Mouse (Mus musculus) limb, embryonic 13.5 days (tissue): ENCODE measurements around the gene Slc6a2. TPM values are rescaled to one million over a fixed set of nuclear protein-coding genes. Genes with fewer than 3 reads are reported as not detected.

ENCODE experiments used
- ATAC-seq: fragments of 200-750 bp; cut with Nextera tagmentation; 2 replicates; pipeline ENCODE4 v1.8.0; 2017; ENCODE audit warnings: low read depth, moderate number of reproducible peaks, moderate TSS enrichment; ENCODE audit not compliant: low FRiP score
- H3K27ac ChIP-seq: fragments of 300-500 bp; sonication (generic); 2 replicates; pipeline ENCODE4 v1.5.1; 2015; ENCODE audit warnings: inconsistent platforms, mild to moderate bottlenecking, moderate library complexity
- H3K27me3 ChIP-seq: fragments of 300-500 bp; sonication (generic); 2 replicates; pipeline ENCODE4 v1.6.1; 2015; ENCODE audit warnings: mild to moderate bottlenecking, inconsistent platforms
- H3K36me3 ChIP-seq: fragments of 300-500 bp; sonication (generic); 2 replicates; pipeline ENCODE4 v1.6.1; 2015; ENCODE audit warnings: inconsistent platforms, mild to moderate bottlenecking, moderate library complexity
- H3K4me1 ChIP-seq: fragments of 300-500 bp; sonication (generic); 2 replicates; pipeline ENCODE4 v1.6.1; 2015; ENCODE audit warnings: inconsistent platforms
- H3K4me2 ChIP-seq: fragments of 300-500 bp; sonication (generic); replicated peaks from 2 replicates; pipeline ENCODE4 v1.6.1; 2015; ENCODE audit warnings: inconsistent platforms, mild to moderate bottlenecking, moderate library complexity
- H3K4me3 ChIP-seq: fragments of 300-500 bp; sonication (generic); 2 replicates; pipeline ENCODE4 v1.5.1; 2015; ENCODE audit warnings: moderate library complexity, mild to moderate bottlenecking, inconsistent platforms
- H3K9ac ChIP-seq: fragments of 300-500 bp; sonication (generic); 2 replicates; pipeline ENCODE4 v1.6.1; 2015; ENCODE audit warnings: mild to moderate bottlenecking, inconsistent platforms
- H3K9me3 ChIP-seq: fragments of 300-500 bp; sonication (generic); 2 replicates; pipeline ENCODE4 v1.6.1; 2016; ENCODE audit warnings: inconsistent platforms
- WGBS: fragments of 180-500 bp; shearing (Covaris S2); methylation state at CpG from one replicate; pipeline ENCODE4 v1.1.7; 2015; 5-methylcytosine and 5-hydroxymethylcytosine counted together
- polyA plus RNA-seq: library from polyadenylated mRNA; unstranded; fragments of >200 nt; fragmentation: Nextera tagmentation; extraction: Ambion mirVana; gene quantifications from 2 replicates; pipeline ENCODE4 v1.2.1, GENCODE M21; 2015

Gene Slc6a2
- polyA plus RNA-seq, 1 experiment from 2014 or later, result 0.03 TPM

DNA sequence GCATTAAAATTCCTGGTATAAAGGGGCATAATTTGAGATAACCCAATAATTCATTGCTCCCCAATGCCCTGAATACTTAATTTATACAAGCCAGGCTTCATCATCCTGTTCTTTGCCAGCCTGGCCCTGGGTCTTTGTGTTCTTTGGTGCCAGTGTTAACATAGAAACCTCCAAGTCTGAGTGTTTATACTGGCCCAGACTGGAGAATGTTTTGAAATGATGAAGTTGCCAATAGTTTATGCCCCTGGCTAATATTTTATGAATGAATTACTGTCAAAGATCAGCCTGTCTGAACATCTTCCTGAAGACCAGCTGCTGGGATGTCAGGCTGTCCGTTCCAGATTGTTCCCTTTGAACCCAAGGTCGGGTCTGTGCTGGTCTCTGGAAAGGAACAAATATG is 4.7 kb downstream of the Slc6a2 start:
- 67% methylated on average over 2 of the region's 2 CpGs for WGBS
- H3K4me2 ChIP-seq, result no peak overlapping the region
- no peak overlapping the region for H3K4me3 ChIP-seq
- H3K27ac ChIP-seq, result no peak overlapping the region
- no peaks in the 10 kb centered on the region for H3K9me3 ChIP-seq
- H3K9ac ChIP-seq, result no peak overlapping the region
- H3K36me3 ChIP-seq, result no peaks in the 10 kb centered on the region
- H3K27me3 ChIP-seq, result peaks cover 50% of the 10 kb centered on the region
- ATAC-seq, result no peak
- peaks cover 13% of the 10 kb centered on the region for H3K4me1 ChIP-seq

DNA sequence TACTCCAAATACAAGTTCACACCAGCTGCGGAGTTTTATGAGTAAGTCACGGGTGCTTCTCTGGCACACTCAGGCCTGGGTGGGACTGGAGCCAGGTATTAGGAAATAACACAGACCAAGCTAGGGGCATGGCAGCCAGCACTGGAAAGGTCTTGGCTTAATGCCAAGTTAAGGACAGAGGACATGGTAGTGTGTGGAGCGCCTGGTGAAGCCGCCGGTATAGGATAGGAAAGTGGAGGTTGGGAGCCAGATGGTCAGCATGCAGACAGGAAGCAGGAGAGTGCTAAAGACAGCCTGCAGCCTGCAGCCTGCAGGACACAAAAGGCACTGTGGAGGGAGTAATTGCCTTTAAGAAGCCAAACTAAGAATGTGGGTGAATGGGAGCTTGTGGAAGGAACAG is 13.1 kb downstream of the Slc6a2 start:
- no peaks in the 10 kb centered on the region for H3K27me3 ChIP-seq
- H3K4me1 ChIP-seq, result peaks cover 12% of the 10 kb centered on the region
- H3K9ac ChIP-seq, result no peak overlapping the region
- 28% methylated on average over 5 of the region's 5 CpGs for WGBS
- H3K4me2 ChIP-seq, result 0 out of 2 replicates have a peak overlapping the region, but pooled peaks have one; percentile 4
- peak; percentile 79 for ATAC-seq
- no peaks in the 10 kb centered on the region for H3K36me3 ChIP-seq
- no peak overlapping the region for H3K27ac ChIP-seq
- H3K4me3 ChIP-seq, result no peak overlapping the region
- no peaks in the 10 kb centered on the region for H3K9me3 ChIP-seq

DNA sequence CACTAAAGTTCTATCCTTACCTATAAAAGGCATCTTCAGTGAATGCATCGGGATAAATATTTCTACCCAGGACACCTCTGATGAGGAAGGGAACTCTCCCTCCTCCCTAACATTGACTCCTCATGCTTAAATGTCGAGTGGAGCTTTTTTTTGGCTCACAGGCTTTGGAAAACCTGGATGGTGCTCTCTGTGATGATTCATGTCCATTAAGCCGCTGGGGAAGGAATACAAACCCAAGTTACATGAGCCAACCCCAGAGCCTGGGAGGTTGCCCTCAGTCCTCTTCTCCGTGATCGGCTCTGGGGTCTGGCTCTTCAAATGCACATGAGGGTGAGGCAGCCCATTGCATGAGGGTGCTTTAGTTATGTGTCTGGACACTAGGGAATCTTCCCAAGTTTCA is 16.8 kb downstream of the Slc6a2 start:
- Histone ChIP-seq H3K4me2 (no peak overlapping the region), H3K36me3 (no peaks in the 10 kb centered on the region), H3K4me3 (no peak overlapping the region), H3K9ac (no peak overlapping the region), H3K9me3 (no peaks in the 10 kb centered on the region), H3K27ac (no peak overlapping the region), H3K27me3 (no peaks in the 10 kb centered on the region), H3K4me1 (peaks cover 12% of the 10 kb centered on the region)
- no peak for ATAC-seq
- 82% methylated on average over 5 of the region's 5 CpGs for WGBS

DNA sequence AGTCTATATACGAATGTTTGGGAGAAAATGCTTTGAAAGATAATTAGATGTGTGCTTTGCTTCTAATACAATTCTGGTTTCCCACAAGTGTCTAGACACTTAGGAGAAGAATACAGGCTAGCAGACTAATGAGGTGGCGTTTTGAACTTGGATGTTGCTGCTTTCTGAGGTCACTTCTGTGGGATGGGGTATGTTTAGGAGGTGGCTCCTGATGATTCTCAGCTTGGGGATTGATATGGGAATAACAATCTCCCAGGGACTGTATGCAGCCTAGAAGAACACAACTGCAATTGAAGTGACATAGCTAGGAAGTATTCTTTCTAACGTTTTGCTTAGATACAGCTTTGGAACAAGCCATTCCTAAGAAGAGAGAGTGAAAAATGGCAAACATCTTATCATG is 22.6 kb downstream of the Slc6a2 start:
- Histone ChIP-seq H3K9ac (no peak overlapping the region), H3K9me3 (no peaks in the 10 kb centered on the region), H3K27ac (no peak overlapping the region), H3K4me1 (no peaks in the 10 kb centered on the region), H3K36me3 (no peaks in the 10 kb centered on the region), H3K4me2 (no peak overlapping the region), H3K27me3 (no peaks in the 10 kb centered on the region), H3K4me3 (no peak overlapping the region)
- ATAC-seq, result no peak
- WGBS, result 82% methylated on average over 3 of the region's 3 CpGs

DNA sequence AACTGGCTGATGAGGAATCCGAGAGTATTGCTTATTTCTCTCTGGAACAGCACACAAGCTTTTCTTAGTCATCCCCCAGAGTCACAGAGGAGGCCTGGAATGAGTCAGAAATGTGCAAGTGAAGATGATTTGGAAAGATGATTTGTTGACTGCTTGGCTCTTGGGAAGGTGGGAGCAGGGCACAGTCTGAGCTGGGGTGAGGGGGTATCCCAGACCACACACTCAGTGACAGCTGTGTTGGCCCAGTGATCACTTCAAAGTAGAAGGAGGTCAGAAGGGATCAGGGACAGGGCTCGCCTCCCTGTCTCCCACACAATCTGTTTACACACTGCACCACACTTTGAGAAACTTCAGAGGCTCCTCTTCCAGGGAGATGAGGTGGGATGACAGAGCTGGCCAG is 24.5 kb downstream of the Slc6a2 start:
- no peaks in the 10 kb centered on the region for H3K9me3 ChIP-seq
- no peak overlapping the region for H3K4me3 ChIP-seq
- H3K27ac ChIP-seq, result no peak overlapping the region
- no peak overlapping the region for H3K9ac ChIP-seq
- 50% methylated on average over 2 of the region's 2 CpGs for WGBS
- H3K4me1 ChIP-seq, result no peaks in the 10 kb centered on the region
- H3K4me2 ChIP-seq, result no peak overlapping the region
- no peak for ATAC-seq
- H3K36me3 ChIP-seq, result no peaks in the 10 kb centered on the region
- no peaks in the 10 kb centered on the region for H3K27me3 ChIP-seq

DNA sequence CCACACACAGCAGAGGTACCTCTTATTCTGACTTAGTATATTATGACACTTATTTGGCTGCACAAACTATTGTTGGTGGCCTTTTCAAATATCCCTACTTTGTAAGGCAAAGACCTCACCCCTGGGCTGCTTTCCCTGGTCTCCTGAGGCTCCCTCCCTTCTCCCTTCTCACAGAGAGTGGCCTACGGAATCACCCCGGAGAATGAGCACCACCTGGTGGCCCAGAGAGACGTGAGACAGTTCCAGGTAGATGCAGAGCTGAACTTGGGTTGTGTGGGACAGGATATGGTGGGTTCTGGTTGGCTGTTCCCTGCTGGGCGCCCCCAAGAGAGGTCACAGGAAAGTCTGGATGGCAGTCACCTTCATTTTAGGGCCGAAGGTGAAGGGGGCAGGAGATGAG is 37.0 kb downstream of the Slc6a2 start:
- H3K9ac ChIP-seq, result no peak overlapping the region
- no peaks in the 10 kb centered on the region for H3K4me1 ChIP-seq
- no peaks in the 10 kb centered on the region for H3K36me3 ChIP-seq
- H3K4me2 ChIP-seq, result no peak overlapping the region
- H3K4me3 ChIP-seq, result no peak overlapping the region
- H3K27ac ChIP-seq, result no peak overlapping the region
- H3K27me3 ChIP-seq, result no peaks in the 10 kb centered on the region
- H3K9me3 ChIP-seq, result no peaks in the 10 kb centered on the region
- no peak for ATAC-seq
- 30% methylated on average over 5 of the region's 5 CpGs for WGBS

DNA sequence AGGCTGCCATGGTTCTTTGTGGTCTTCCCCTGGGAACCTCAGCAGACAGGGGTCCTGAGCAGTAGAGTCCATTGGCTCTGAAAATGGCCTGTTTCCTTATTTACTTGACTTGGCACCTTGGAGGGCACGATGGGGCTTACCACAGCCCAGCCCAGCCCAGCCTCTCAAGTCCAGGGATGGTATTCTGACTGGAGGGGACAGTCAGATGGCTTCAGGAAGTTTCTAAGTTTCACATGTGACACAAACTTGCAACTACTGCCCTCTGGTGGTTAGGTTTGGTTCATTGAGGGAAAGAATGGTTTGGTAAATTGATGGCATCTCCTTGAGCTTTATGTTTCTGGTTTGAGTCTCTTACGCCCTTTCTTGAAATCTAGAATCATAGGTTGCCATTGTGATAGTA is 38.7 kb downstream of the Slc6a2 start:
- Histone ChIP-seq H3K27ac (no peak overlapping the region), H3K4me3 (no peak overlapping the region), H3K36me3 (no peaks in the 10 kb centered on the region), H3K4me2 (no peak overlapping the region), H3K9me3 (no peaks in the 10 kb centered on the region), H3K9ac (no peak overlapping the region), H3K4me1 (no peaks in the 10 kb centered on the region), H3K27me3 (no peaks in the 10 kb centered on the region)
- no peak for ATAC-seq
- WGBS, result 44% methylated on average over 2 of the region's 2 CpGs

DNA sequence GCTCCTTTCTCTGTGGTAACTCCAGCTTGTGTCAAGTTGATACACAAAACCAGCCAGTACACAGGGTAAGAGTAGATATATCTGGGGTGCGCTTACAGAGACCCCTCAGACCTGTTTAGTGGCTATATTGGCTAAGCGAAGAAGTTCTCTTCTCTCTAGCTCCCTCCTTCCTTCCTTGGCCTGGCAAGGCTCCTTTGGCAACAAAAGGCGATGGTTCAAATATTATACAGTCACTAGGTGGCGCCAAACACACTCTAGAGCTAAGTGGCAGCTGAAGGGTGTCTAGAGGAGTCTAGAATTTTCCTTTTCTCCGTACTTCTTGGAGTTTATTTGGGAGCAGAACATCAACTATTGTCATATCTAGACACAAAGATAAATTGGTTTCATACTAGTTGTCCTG is 50.4 kb downstream of the Slc6a2 start:
- H3K9me3 ChIP-seq, result no peaks in the 10 kb centered on the region
- H3K27me3 ChIP-seq, result no peaks in the 10 kb centered on the region
- H3K4me3 ChIP-seq, result no peak overlapping the region
- whole genome bisulfite sequencing, result 30% methylated on average over 5 of the region's 5 CpGs
- H3K36me3 ChIP-seq, result no peaks in the 10 kb centered on the region
- ATAC-seq, result no peak
- H3K4me2 ChIP-seq, result no peak overlapping the region
- H3K9ac ChIP-seq, result no peak overlapping the region
- H3K27ac ChIP-seq, result no peak overlapping the region
- no peaks in the 10 kb centered on the region for H3K4me1 ChIP-seq

DNA sequence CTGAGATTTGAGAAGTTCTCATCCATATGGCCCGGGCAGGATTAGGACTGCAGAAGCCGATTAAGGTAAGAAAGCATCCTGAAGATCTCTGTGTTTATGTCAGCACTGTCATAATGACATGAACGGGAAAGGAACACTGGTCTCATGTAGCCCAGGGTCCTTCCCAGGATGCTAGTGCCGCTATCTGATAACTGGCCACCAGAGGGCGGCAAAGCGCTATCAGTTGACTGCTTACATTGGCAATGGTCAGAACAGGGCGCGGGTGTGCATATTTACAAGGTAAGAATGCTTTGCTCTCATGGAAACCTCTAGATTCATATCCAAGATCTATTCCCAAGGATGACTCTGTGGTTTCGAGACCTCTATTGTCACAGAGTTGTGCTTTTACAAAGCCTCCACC is 51.6 kb downstream of the Slc6a2 start:
- Histone ChIP-seq H3K4me3 (no peak overlapping the region), H3K4me2 (no peak overlapping the region), H3K9me3 (no peaks in the 10 kb centered on the region), H3K36me3 (no peaks in the 10 kb centered on the region), H3K27ac (no peak overlapping the region), H3K9ac (no peak overlapping the region), H3K4me1 (no peaks in the 10 kb centered on the region), H3K27me3 (no peaks in the 10 kb centered on the region)
- peak; percentile 75 for ATAC-seq
- WGBS, result 10% methylated on average over 9 of the region's 9 CpGs

DNA sequence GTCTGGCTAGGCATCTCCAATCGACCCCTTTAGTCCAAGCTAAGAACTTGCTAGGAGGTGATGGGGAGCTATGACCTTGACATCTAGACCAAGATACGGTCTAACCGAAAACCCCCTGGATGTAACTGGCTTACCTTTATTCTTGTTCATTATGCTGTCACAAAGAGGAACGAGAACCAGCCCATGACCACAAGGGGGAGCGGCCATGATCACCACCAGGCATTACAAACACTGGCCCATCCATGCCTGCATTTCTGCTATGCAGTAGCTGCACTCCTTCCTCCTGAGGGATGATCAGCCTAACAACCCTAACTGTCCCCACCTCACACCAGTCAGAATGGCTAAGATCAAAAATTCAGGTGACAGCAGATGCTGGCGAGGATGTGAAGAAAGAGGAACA is 52.3 kb downstream of the Slc6a2 start:
- no peak overlapping the region for H3K9ac ChIP-seq
- no peak overlapping the region for H3K27ac ChIP-seq
- no peak for ATAC-seq
- 75% methylated on average over 6 of the region's 6 CpGs for WGBS
- H3K4me3 ChIP-seq, result no peak overlapping the region
- no peaks in the 10 kb centered on the region for H3K4me1 ChIP-seq
- H3K4me2 ChIP-seq, result no peak overlapping the region
- no peaks in the 10 kb centered on the region for H3K27me3 ChIP-seq
- H3K36me3 ChIP-seq, result no peaks in the 10 kb centered on the region
- H3K9me3 ChIP-seq, result no peaks in the 10 kb centered on the region

DNA sequence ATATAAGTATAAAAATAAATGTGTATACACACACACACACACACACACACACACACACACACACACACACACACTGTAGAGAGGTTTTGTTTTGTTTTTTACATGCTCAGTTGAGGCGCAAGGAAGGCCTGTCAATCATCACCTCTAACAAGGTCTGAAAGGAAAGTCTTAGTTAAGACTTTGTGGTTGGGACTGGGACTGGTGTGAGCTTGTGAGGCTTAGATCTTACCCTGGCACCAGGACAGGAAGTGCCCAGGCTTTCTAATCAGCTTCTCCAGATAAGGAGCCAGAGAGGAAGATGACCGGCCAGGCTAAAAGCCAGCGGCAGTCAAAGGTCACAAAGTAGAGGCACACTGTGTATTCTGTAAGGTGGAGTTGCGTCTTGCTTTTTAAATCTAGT is 54.4 kb downstream of the Slc6a2 start:
- Histone ChIP-seq H3K27me3 (no peaks in the 10 kb centered on the region), H3K4me2 (no peak overlapping the region), H3K4me3 (no peak overlapping the region), H3K9ac (no peak overlapping the region), H3K36me3 (no peaks in the 10 kb centered on the region), H3K4me1 (no peaks in the 10 kb centered on the region), H3K27ac (no peak overlapping the region), H3K9me3 (no peaks in the 10 kb centered on the region)
- WGBS, result 63% methylated on average over 4 of the region's 4 CpGs
- no peak for ATAC-seq

DNA sequence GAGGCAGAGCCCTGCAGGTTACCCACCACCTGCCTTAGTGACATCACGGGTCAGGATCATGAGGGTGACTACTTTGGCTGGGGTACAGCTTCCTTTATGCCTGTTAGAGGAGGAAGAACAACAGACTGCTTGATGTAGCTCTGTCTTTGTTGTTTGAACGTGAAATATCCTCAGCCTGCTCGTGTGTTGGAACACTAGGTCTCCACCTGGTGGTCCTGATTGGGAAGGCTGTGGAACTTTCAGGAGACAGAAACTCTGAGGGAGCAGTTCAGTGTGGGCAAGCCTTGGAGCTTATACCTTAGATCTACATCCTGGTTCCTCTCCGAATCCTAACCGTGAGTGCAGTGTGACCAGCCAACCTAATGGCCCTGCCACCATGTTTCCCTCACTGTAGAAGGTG is 61.9 kb downstream of the Slc6a2 start:
- WGBS, result 67% methylated on average over 5 of the region's 5 CpGs
- no peak overlapping the region for H3K4me2 ChIP-seq
- no peaks in the 10 kb centered on the region for H3K27me3 ChIP-seq
- no peaks in the 10 kb centered on the region for H3K4me1 ChIP-seq
- no peak overlapping the region for H3K27ac ChIP-seq
- no peaks in the 10 kb centered on the region for H3K9me3 ChIP-seq
- no peaks in the 10 kb centered on the region for H3K36me3 ChIP-seq
- H3K4me3 ChIP-seq, result no peak overlapping the region
- no peak for ATAC-seq
- H3K9ac ChIP-seq, result no peak overlapping the region

DNA sequence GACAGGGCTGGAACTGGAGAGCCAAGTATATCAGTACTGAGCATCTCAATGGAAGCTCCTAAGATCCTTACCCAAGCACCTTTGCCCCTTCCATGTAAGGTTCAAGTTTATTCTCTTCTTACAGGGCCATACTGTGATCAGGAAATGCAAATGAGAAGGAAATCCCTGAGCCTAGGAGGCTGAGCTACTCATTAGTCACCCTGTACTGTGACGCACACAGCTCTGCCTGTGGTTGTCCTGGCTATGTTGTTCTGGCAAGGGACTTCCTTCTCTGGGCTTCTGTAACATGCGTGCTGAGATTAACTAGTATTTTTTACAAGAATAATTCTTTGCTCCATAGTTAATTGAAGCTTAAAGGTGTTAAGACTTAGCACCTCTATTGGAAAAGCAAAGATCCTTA is 70.8 kb downstream of the Slc6a2 start:
- WGBS, result 64% methylated on average over 2 of the region's 2 CpGs
- Histone ChIP-seq H3K9me3 (no peaks in the 10 kb centered on the region), H3K36me3 (no peaks in the 10 kb centered on the region), H3K27me3 (no peaks in the 10 kb centered on the region), H3K9ac (no peak overlapping the region), H3K4me3 (no peak overlapping the region), H3K27ac (no peak overlapping the region), H3K4me1 (no peaks in the 10 kb centered on the region), H3K4me2 (no peak overlapping the region)
- ATAC-seq, result no peak
